Mouse (Mus musculus) hindlimb bud, embryonic 11.5 days (tissue): ENCODE measurements around the gene Dclk3.

Experiments
- DNase-seq: peaks from one replicate; pipeline ENCODE4 v3.0.0-alpha.2; 2012; ENCODE audit warnings: low read depth, low spot score; ENCODE audit errors: extremely low spot score

The Dclk3 gene

GRCm38 (mm10) chr9:111478853-111479490 is 40.1 kb downstream of the Dclk3 start:
- DNase-seq: no peak

- DNase-seq: no peak
These were observed 42.1 kb downstream of the Dclk3 start for GRCm38 (mm10) chr9:111481011-111481410.

- DNase-seq: no peak
These were observed 48.0 kb downstream of the Dclk3 start for GRCm38 (mm10) chr9:111486645-111487477.

GRCm38 (mm10) chr9:111490583-111490982 is 51.7 kb downstream of the Dclk3 start:
- DNase-seq: no peak

- no peak for DNase-seq
These were observed 52.4 kb downstream of the Dclk3 start for GRCm38 (mm10) chr9:111491280-111491679.

- DNase-seq: peak; percentile 39
These were observed 54.6 kb downstream of the Dclk3 start for GRCm38 (mm10) chr9:111493490-111493889.

- peak; percentile 52 for DNase-seq
These were observed 56.7 kb downstream of the Dclk3 start for GRCm38 (mm10) chr9:111495561-111495960.

GRCm38 (mm10) chr9:111497074-111497811 is 58.4 kb downstream of the Dclk3 start:
- DNase-seq: peak; percentile 57

GRCm38 (mm10) chr9:111500211-111500610 is 61.3 kb downstream of the Dclk3 start:
- DNase-seq: no peak

- DNase-seq: no peak
These were observed 67.2 kb downstream of the Dclk3 start for GRCm38 (mm10) chr9:111506075-111506474.

GRCm38 (mm10) chr9:111514586-111515473 is 75.9 kb downstream of the Dclk3 start:
- no peak for DNase-seq

- DNase-seq: no peak
These were observed 76.7 kb downstream of the Dclk3 start for GRCm38 (mm10) chr9:111515536-111515935.

GRCm38 (mm10) chr9:111522226-111522625 is 83.3 kb downstream of the Dclk3 start:
- DNase-seq: no peak

- no peak for DNase-seq
These were observed 84.2 kb downstream of the Dclk3 start for GRCm38 (mm10) chr9:111523111-111523510.

- DNase-seq: no peak
These were observed 85.0 kb downstream of the Dclk3 start for GRCm38 (mm10) chr9:111523871-111524270.

GRCm38 (mm10) chr9:111534744-111535423 is 96.0 kb downstream of the Dclk3 start:
- DNase-seq: no peak

- no peak for DNase-seq
These were observed 96.7 kb downstream of the Dclk3 start for GRCm38 (mm10) chr9:111535445-111536064.
